Mouse (Mus musculus) hindbrain, embryonic 15.5 days (tissue): ENCODE results near the gene Cmah. TPM values are rescaled to one million over a fixed set of nuclear protein-coding genes. Genes with fewer than 3 reads are reported as not detected.

ENCODE experiments used
- ATAC-seq: fragments of 200-750 bp; cut with Nextera tagmentation; 2 replicates; pipeline ENCODE4 v1.8.0; 2017; ENCODE audit warnings: low read depth, moderate number of reproducible peaks, moderate TSS enrichment; ENCODE audit not compliant: low FRiP score
- H3K27ac ChIP-seq: fragments of 300-500 bp; sonication (generic); replicated peaks from 2 replicates; pipeline ENCODE4 v1.5.1; 2015; ENCODE audit warnings: mild to moderate bottlenecking, inconsistent platforms
- H3K27me3 ChIP-seq: fragments of 300-500 bp; sonication (generic); 2 replicates; pipeline ENCODE4 v1.6.1; 2015; ENCODE audit warnings: control low read depth, inconsistent platforms
- H3K36me3 ChIP-seq: fragments of 300-500 bp; sonication (generic); 2 replicates; pipeline ENCODE4 v1.6.1; 2015; ENCODE audit warnings: control low read depth, inconsistent platforms
- H3K4me1 ChIP-seq: fragments of 300-500 bp; sonication (generic); replicated peaks from 2 replicates; pipeline ENCODE4 v1.6.1; 2015; ENCODE audit warnings: control low read depth, inconsistent platforms
- H3K4me2 ChIP-seq: fragments of 300-500 bp; sonication (generic); 2 replicates; pipeline ENCODE4 v1.6.1; 2015; ENCODE audit warnings: moderate library complexity, mild to moderate bottlenecking, inconsistent platforms
- H3K4me3 ChIP-seq: fragments of 300-500 bp; sonication (generic); 2 replicates; pipeline ENCODE4 v1.5.1; 2015; ENCODE audit warnings: mild to moderate bottlenecking, inconsistent platforms
- H3K9ac ChIP-seq: fragments of 300-500 bp; sonication (generic); 2 replicates; pipeline ENCODE4 v1.6.1; 2015; ENCODE audit warnings: inconsistent platforms
- H3K9me3 ChIP-seq: fragments of 300-500 bp; sonication (generic); 2 replicates; pipeline ENCODE4 v1.6.1; 2016; ENCODE audit warnings: control low read depth, inconsistent platforms
- WGBS: fragments of 180-500 bp; shearing (Covaris S2); methylation state at CpG from one replicate; pipeline ENCODE4 v1.1.7; 2015; 5-methylcytosine and 5-hydroxymethylcytosine counted together
- polyA plus RNA-seq: library from polyadenylated mRNA; unstranded; fragments of >200 nt; fragmentation: Nextera tagmentation; extraction: Ambion mirVana; gene quantifications from 2 replicates; pipeline ENCODE4 v1.2.1, GENCODE M21; 2015

The Cmah gene
- 0.18 and 0.20 TPM in 2 replicates for polyA plus RNA-seq

DNA sequence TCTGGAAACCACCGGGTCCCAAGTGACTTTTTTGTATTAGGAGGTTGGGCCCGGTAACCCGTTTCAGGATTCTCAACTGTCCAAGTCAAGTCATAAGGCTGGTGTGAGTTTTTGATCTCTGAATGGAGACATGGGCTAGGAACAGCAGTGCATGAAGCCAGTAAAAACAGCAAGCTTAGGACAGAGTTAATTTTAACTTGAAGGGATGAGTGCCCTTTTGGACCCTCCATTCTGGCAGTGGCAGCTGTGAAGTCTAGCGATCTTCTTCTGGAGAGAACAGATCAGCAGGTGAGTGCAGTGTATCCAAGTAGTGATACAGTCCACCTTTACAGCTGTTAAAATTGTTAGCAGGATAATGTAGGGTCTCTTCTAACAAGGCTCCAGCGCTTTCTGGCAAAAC, at the start of gene Cmah:
Gene Cmah (plus strand): TSS at position 204 of the 400 bp plus-strand sequence.
- Histone ChIP-seq H3K4me1 (no peaks in the 10 kb centered on the region), H3K9me3 (no peaks in the 10 kb centered on the region), H3K4me2 (no peak within 1 kb of the TSS), H3K27me3 (no peaks in the 10 kb centered on the region), H3K36me3 (no peaks in the 10 kb centered on the region), H3K4me3 (no peak within 1 kb of the TSS), H3K9ac (no peak within 1 kb of the TSS), H3K27ac (no peak within 1 kb of the TSS)
- WGBS, result 93% methylated on average over 5 of the region's 5 CpGs
- no peak for ATAC-seq

GRCm38 (mm10) chr13:24279407-24279761, 47.8 kb upstream of the Cmah start:
- peak overlapping the region; percentile 96 for H3K4me2 ChIP-seq
- H3K4me1 ChIP-seq, result peaks cover 31% of the 10 kb centered on the region
- H3K27ac ChIP-seq, result no peak overlapping the region
- no peaks in the 10 kb centered on the region for H3K27me3 ChIP-seq
- no peak for ATAC-seq
- no peak overlapping the region for H3K9ac ChIP-seq
- H3K36me3 ChIP-seq, result peaks cover 5% of the 10 kb centered on the region; the same call in 1 of the 2 replicates
- peak overlapping the region; percentile 77 for H3K4me3 ChIP-seq
- WGBS, result 47% methylated on average over 11 of the region's 11 CpGs
- no peaks in the 10 kb centered on the region for H3K9me3 ChIP-seq

GRCm38 (mm10) chr13:24279762-24280438, 47.3 kb upstream of the Cmah start:
- Histone ChIP-seq H3K9me3 (no peaks in the 10 kb centered on the region), H3K9ac (peak overlapping the region; percentile 85), H3K27me3 (no peaks in the 10 kb centered on the region), H3K4me1 (peaks cover 31% of the 10 kb centered on the region), H3K4me2 (peak overlapping the region; percentile 96), H3K36me3 (peaks cover 5% of the 10 kb centered on the region; the same call in 1 of the 2 replicates), H3K27ac (peak overlapping the region; percentile 97; the same call in 1 of the 2 replicates), H3K4me3 (peak overlapping the region; percentile 77)
- no peak for ATAC-seq
- under 1% methylated on average over 21 of the region's 21 CpGs for WGBS

- Histone ChIP-seq H3K27ac (peak within 1 kb of the TSS; percentile 97), H3K27me3 (no peaks in the 10 kb centered on the region), H3K4me1 (peaks cover 31% of the 10 kb centered on the region), H3K4me3 (peak within 1 kb of the TSS; percentile 77), H3K4me2 (peak within 1 kb of the TSS; percentile 96), H3K36me3 (peaks cover 2% of the 10 kb centered on the region; the same call in 1 of the 2 replicates), H3K9ac (peak within 1 kb of the TSS; percentile 85), H3K9me3 (no peaks in the 10 kb centered on the region)
- under 1% methylated on average over 93 of the region's 96 CpGs for WGBS
- peak; percentile 99 for ATAC-seq
Measured at GRCm38 (mm10) chr13:24280439-24281431, 46.5 kb upstream of the Cmah start, which contains the start of gene Carmil1. TSS of gene Carmil1 (minus strand) at chr13:24280795.

GRCm38 (mm10) chr13:24287381-24287780, 39.8 kb upstream of the Cmah start:
- no peaks in the 10 kb centered on the region for H3K9me3 ChIP-seq
- no peak overlapping the region for H3K9ac ChIP-seq
- no peaks in the 10 kb centered on the region for H3K4me1 ChIP-seq
- WGBS, result 72% methylated on average over 2 of the region's 2 CpGs
- no peak overlapping the region for H3K4me3 ChIP-seq
- no peak overlapping the region for H3K27ac ChIP-seq
- H3K4me2 ChIP-seq, result no peak overlapping the region
- H3K36me3 ChIP-seq, result no peaks in the 10 kb centered on the region
- ATAC-seq, result no peak
- no peaks in the 10 kb centered on the region for H3K27me3 ChIP-seq

DNA sequence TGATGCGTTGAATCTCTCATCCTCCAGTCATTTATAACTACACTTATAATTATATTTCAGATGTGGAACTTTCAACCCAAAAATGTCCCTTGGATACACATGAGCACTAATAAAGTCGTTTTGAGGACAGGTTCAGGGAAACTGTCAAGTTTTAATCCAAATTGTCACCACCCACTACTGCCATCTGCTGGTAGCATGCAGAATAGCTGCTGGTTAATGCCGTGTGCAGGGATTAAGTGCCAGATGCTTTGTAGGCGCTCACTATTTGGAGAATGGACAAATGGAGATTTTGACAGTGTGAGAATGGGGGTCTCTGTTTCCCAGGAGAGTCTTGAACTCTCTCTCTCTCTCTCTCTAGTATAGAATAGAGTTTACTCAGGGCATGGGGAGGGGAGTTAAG, 30.0 kb upstream of the Cmah start:
- Histone ChIP-seq H3K9me3 (no peaks in the 10 kb centered on the region), H3K27me3 (no peaks in the 10 kb centered on the region), H3K4me2 (no peak overlapping the region), H3K4me1 (no peaks in the 10 kb centered on the region), H3K36me3 (no peaks in the 10 kb centered on the region), H3K9ac (no peak overlapping the region), H3K4me3 (no peak overlapping the region), H3K27ac (no peak overlapping the region)
- no peak for ATAC-seq
- WGBS, result 21% methylated on average over 4 of the region's 4 CpGs

DNA sequence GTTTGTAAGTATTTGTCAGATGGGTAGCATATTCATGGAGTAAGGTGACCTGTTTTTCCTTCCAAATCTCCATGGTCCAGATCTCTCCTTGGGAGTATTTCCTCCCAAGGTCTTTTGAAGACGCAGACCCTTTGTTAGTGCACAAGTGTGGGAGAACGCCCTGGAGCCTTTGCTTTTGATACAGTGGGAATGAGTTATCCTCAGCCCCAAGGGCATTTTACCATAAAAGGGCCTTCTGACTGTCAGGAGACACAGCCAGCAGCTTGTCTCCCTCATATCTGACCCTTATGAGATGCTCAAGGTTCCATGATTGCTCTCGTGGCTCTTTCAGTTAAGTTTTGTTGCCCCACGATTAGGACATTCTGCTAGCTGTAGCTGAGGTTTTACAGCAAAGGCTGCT, 21.7 kb upstream of the Cmah start:
- no peaks in the 10 kb centered on the region for H3K36me3 ChIP-seq
- no peaks in the 10 kb centered on the region for H3K4me1 ChIP-seq
- no peaks in the 10 kb centered on the region for H3K9me3 ChIP-seq
- 76% methylated on average over 4 of the region's 4 CpGs for WGBS
- no peak overlapping the region for H3K4me2 ChIP-seq
- no peak overlapping the region for H3K27ac ChIP-seq
- no peak overlapping the region for H3K9ac ChIP-seq
- no peaks in the 10 kb centered on the region for H3K27me3 ChIP-seq
- no peak for ATAC-seq
- H3K4me3 ChIP-seq, result no peak overlapping the region

DNA sequence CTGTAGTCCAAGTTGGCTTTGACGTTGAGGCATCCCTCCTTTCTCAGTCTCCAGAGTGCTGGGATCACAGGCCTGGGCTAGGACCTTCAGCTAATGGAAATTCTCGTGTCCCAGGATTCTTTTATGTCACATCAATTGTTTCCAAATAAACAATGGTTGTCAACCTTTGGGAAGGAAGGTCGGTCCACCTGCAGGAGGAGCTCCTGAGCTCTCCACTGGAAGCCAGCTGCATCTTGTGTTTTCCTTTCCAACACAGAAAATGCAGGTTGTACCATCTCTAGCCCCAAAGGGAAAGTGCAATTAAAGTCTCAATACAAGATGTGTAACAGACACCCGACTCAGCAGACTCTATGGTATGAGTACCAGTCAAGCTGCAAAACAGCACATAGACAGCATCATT, 21.0 kb upstream of the Cmah start:
- Histone ChIP-seq H3K4me2 (no peak overlapping the region), H3K27me3 (no peaks in the 10 kb centered on the region), H3K27ac (no peak overlapping the region), H3K9me3 (no peaks in the 10 kb centered on the region), H3K9ac (no peak overlapping the region), H3K4me3 (no peak overlapping the region), H3K36me3 (no peaks in the 10 kb centered on the region), H3K4me1 (no peaks in the 10 kb centered on the region)
- 45% methylated on average over 4 of the region's 4 CpGs for WGBS
- no peak for ATAC-seq

DNA sequence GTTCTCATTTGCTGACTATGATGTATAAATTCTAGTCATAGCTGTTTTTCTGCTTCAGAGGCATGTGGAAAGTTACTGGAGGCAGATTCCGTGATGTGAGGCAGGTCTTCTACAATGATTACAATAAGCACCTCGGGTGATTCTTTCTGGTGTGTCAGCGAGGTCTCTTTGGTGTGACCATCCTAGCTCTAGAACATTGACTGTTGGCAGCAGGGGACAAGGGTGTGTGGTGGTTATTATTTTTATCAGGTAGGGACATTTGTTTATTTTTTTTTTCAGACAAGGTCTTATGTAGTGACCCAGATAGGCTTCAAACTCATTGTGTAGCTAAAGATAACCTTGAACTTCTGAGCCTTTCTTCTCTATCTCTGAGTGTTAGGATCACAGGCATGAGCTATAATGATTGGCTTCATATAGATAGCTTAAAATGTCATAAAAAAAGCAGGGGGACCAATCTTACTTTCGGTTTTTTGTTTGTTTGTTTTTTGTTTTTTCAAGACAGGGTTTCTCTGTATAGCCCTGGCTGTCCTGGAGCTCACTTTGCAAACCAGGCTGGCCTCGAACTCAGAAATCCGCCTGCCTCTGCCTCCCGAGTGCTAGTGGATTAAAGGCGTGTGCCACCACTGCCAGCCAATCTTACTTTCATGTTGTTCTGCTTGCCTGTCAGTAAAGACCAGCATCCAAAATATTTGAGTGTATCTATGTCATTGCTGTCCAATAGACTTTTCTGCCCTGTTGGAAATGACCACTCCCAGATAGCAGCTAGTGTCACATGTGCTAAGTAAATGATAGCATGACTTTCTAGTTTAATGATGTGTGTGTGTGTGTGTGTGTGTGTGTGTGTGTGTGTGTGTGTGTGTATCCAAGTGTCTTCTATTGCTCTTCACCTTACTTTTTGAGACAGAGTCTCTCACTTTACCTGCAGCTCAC, 15.9 kb upstream of the Cmah start:
- Histone ChIP-seq H3K4me2 (no peak overlapping the region), H3K9me3 (no peaks in the 10 kb centered on the region), H3K4me1 (no peaks in the 10 kb centered on the region), H3K4me3 (no peak overlapping the region), H3K27me3 (no peaks in the 10 kb centered on the region), H3K9ac (no peak overlapping the region), H3K27ac (no peak overlapping the region), H3K36me3 (no peaks in the 10 kb centered on the region)
- WGBS, result 92% methylated on average over 8 of the region's 8 CpGs
- no peak for ATAC-seq

- no peaks in the 10 kb centered on the region for H3K36me3 ChIP-seq
- 60% methylated on average over 3 of the region's 3 CpGs for WGBS
- H3K9me3 ChIP-seq, result no peaks in the 10 kb centered on the region
- no peak overlapping the region for H3K9ac ChIP-seq
- no peak overlapping the region for H3K27ac ChIP-seq
- no peaks in the 10 kb centered on the region for H3K27me3 ChIP-seq
- H3K4me2 ChIP-seq, result no peak overlapping the region
- no peaks in the 10 kb centered on the region for H3K4me1 ChIP-seq
- no peak overlapping the region for H3K4me3 ChIP-seq
- no peak for ATAC-seq
Measured at GRCm38 (mm10) chr13:24316563-24316962, 10.6 kb upstream of the Cmah start.

GRCm38 (mm10) chr13:24318618-24319017, 8.6 kb upstream of the Cmah start:
- H3K27me3 ChIP-seq, result no peaks in the 10 kb centered on the region

More at GRCm38 (mm10) chr13:24318618-24319017, 8.6 kb upstream of the Cmah start:
- no peak overlapping the region for H3K4me2 ChIP-seq
- no peaks in the 10 kb centered on the region for H3K36me3 ChIP-seq
- H3K27ac ChIP-seq, result no peak overlapping the region
- no peaks in the 10 kb centered on the region for H3K4me1 ChIP-seq
- 24% methylated on average over 4 of the region's 4 CpGs for WGBS
- H3K4me3 ChIP-seq, result no peak overlapping the region
- H3K9me3 ChIP-seq, result no peaks in the 10 kb centered on the region
- peak; percentile 61; the same call in 1 of the 2 replicates for ATAC-seq
- no peak overlapping the region for H3K9ac ChIP-seq
